Mouse (Mus musculus) spleen, postnatal 36 days (tissue): Measurements from ENCODE around the gene Ksr2.
A peak's percentile ranks its signal among the peaks of the same experiment; 100 is the strongest.
"Not testable (repeated sequence)": the region's sequence is repeated elsewhere in the genome, so short reads cannot be mapped to it uniquely, and the experiment has no call there.

Experiments
- DNase-seq, 2 experiments: peaks; one replicate each; pipeline ENCODE4 v3.0.0; 2022; ENCODE audit warnings: low spot score in 2 of 2, mixed read lengths in 1 of 2

Gene Ksr2

DNA sequence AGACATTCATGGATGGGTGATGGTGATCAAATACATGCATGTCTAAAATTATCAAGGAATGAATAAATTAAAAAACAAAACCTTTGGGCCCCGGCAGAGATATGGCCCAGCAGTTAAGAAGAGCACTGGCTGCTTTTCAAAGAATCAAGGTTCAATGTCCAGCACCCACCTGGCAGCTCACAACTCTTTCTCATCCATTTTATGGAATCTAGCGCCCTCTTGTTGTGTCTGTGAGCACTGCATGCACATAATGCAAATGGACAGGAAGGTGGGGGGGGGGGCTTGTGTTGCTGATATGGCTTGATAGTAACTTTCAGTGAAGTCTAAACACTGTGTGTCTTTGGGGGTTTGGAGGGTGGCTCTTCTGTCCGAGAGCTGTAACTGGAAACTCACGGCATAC, 5.6 kb upstream of the Ksr2 start:
- DNase-seq: peak; percentile 10 to 32

GRCm38 (mm10) chr5:117409369-117409768, 4.4 kb upstream of the Ksr2 start:
- no peak for DNase-seq

GRCm38 (mm10) chr5:117414611-117415010, 811 bp downstream of the Ksr2 start:
- no peak for DNase-seq

GRCm38 (mm10) chr5:117415011-117415912, 1.5 kb downstream of the Ksr2 start:
- no peak for DNase-seq

GRCm38 (mm10) chr5:117417442-117417841, 3.6 kb downstream of the Ksr2 start:
- DNase-seq: peak in 1 of 2 experiments; percentile 6

- not testable (repeated sequence) for DNase-seq
Measured at GRCm38 (mm10) chr5:117433501-117433900, 19.7 kb downstream of the Ksr2 start.

DNA sequence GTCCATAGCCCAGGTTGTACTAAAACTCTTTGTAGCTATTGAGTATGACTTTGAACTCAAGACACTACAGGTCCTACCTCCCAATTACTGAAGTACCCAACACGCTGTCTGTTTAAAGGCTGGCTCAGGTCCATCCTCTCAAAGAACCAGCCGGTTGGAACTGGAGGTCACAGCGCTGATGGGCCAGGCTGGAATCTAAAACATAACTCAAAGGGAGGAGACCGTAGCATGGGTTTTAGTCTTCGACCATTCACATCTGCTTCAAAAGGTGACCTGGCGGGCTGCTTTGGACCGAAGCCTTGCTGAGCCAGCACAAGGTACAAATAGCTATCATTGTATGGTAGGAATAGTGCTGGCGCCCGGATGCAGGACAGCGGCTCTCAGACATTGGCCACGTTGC, 26.5 kb downstream of the Ksr2 start:
- DNase-seq: no peak

DNA sequence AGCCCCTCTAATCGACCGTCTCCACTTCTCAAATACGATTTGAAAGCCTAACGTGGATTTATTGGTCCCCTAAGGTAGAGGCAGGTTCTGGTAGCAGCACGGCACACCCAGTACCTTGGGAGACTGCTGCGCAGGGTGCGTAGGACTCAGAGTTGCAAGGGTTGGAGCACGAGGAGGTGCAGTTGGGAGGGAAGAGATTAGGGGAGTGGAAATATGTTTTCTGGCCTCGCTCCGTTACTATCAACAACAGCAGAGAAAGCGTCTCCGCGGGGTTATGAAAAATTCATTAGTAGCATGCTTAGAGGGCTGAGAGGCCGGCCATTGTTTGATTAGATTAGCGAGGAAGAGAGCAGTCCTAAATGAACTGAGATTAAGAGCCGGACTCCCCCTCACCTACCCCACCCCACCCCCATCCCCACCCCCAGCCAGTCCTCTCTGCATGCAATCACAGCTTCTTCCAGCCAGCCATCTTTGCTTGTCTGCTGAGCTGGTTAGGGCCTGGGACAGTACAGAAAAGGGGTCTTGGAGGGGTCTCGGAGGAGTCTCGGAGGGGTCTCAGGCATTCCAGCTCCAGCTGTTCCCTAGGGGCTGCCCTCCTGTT, 27.5 kb downstream of the Ksr2 start:
- DNase-seq: no peak

- DNase-seq: no peak
Measured at GRCm38 (mm10) chr5:117442157-117442765, 28.5 kb downstream of the Ksr2 start.

DNA sequence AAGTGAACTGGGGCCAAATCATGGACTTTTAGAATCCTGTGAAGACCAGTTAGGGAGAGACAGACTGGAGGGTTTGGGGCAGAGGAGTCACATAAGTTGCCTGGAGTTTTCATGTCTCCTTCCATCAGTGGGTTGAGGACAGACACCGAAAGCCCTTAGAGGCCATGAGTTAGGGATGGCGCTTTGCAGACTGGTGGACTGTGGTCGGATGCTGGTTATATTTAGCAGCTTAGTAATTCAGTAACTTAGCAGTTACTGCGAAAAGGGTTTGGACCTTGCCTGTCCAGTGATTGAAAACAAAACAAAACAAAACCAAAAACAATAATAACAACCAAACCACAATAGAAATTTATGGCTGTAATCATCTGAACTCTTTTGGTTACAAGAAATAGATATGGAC, 29.3 kb downstream of the Ksr2 start:
- no peak for DNase-seq

- no peak for DNase-seq
Measured at GRCm38 (mm10) chr5:117443902-117444301, 30.1 kb downstream of the Ksr2 start.

- no peak for DNase-seq
Measured at GRCm38 (mm10) chr5:117447698-117448097, 33.9 kb downstream of the Ksr2 start.

GRCm38 (mm10) chr5:117452013-117452412, 38.2 kb downstream of the Ksr2 start:
- DNase-seq: no peak

DNA sequence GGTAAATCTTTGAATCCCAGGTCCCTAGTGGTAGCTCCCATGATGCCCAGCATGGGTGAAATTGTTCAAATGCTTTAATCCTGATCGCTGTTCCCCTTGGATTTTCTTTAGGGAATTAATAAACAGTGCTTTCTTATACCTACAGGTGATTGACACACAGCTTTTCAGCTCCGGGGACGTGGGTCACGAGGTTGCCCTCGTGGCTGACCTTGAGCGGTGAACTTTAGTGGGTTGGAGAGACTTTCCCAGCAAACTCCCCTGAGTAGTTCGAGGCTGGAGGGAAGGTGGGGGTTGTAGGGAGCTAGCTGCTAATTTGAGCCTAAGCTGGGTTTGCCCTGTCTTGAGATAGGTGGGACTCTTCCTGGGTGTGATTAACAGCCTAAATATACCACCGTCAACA, 41.7 kb downstream of the Ksr2 start:
- no peak for DNase-seq

- no peak for DNase-seq
Measured at GRCm38 (mm10) chr5:117457121-117457520, 43.3 kb downstream of the Ksr2 start.

DNA sequence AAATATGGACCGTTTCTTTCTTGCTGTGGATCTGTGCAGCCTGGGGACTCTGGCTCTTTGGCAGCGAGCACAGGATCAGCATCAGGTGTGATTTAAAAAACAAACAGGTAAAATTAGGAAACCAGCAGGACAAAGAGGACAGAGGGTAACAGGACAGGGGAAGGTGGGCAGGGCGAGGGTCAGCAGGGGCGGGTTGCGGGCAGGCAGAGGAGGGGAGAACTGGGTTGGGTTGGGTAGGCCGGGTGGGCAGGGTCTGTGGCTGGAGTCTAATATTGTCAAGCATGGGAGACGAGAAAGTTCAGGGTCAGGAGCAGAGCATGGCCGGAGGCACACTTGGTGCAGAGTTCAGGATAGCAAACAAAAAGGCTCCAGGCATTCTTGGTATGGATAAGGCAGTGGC, 43.8 kb downstream of the Ksr2 start:
- DNase-seq: no peak

DNA sequence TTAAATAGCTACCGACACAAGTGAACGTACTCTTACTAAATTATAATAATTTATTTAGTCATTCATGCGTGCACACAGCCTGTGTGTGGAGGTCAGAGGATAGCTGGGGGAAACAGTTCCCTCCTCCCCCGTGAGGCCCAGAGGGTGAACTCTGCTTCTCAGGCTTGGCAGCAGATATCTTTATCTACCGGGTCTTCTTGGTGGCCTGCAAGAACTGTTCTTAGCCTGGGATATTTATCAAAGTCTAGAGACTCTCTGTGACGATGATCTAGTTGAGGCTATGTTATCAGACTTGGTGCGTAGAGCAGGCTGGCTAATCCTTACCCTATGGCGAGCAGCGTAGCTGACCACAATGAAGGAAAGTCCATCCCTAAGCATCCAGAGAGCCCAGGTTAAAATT, 45.1 kb downstream of the Ksr2 start:
- DNase-seq: no peak

DNA sequence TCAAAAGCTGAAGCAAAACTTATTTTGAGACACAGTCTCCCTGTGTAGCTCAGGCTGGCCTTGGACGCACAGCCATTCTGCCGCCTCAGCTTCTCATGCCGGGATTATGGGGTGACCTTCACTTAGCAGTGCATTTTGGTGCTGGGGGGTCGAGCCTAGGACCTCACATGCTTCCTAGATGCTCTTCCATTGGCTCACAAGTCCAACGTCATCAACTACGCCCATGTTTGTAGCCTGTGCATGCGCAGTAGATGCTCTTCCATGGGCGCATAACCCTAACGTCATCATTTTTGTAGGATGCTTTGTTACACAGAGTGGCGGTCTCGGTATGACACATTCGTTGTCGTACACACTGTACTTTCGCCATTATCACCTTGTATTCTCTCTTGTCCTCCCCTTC, 46.5 kb downstream of the Ksr2 start:
- DNase-seq: no peak

GRCm38 (mm10) chr5:117467052-117467451, 53.3 kb downstream of the Ksr2 start:
- no peak for DNase-seq

GRCm38 (mm10) chr5:117468961-117469360, 55.2 kb downstream of the Ksr2 start:
- DNase-seq: no peak

DNA sequence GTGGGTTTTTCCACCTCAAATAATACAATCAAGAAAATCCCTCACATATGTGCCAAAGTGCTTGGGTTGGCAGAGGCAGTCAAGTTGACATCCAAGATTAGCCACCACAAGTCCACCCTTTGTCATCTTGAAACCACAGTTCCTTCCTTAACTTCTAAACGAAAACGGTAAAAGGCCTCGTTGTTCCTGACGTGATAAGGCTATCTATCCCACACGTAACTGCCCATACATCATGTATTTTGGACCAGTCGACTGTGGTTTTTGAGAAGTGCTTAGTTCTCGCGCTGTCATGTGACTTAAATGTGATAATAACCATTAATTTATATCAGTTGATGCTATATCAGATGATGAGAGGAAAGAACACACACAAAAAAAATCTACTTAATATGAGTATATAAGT, 55.8 kb downstream of the Ksr2 start:
- DNase-seq: no peak

GRCm38 (mm10) chr5:117481162-117481561, 67.4 kb downstream of the Ksr2 start:
- DNase-seq: no peak

GRCm38 (mm10) chr5:117481586-117481985, 67.8 kb downstream of the Ksr2 start:
- no peak for DNase-seq
